Mouse (Mus musculus) testis, postnatal 14 days (tissue): ENCODE results near the gene Ttll3.
A peak's percentile ranks its signal among the peaks of the same experiment; 100 is the strongest.

ENCODE experiments used
- DNase-seq: peaks from one replicate; pipeline ENCODE4 v3.0.0; 2021; ENCODE audit warnings: low spot score

Gene Ttll3

GRCm38 (mm10) chr6:113379246-113379645 is 9.8 kb upstream of the Ttll3 start:
- DNase-seq = no peak

DNA sequence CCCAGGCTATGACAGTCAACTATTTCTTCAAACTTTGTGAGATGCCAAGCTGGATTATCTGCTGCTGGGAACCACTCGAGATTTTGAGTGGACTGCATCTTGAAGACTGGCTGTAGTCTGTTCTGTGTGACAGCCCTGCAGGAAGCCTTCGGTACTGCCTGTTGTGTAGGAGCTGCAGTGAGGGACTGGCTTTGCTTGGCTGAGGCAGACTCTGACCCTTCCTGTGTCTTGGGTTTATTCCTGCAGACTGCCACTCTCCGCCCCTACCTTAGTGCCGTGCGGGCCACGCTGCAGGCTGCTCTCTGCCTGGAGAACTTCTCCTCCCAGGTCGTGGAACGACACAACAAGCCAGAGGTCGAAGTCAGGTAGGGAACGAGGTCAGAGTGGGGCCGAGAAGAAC is 8.6 kb upstream of the Ttll3 start:
- no peak for DNase-seq

GRCm38 (mm10) chr6:113384351-113384927 is 4.6 kb upstream of the Ttll3 start:
- DNase-seq = no peak

GRCm38 (mm10) chr6:113385160-113385714 is 3.8 kb upstream of the Ttll3 start:
- no peak for DNase-seq

DNA sequence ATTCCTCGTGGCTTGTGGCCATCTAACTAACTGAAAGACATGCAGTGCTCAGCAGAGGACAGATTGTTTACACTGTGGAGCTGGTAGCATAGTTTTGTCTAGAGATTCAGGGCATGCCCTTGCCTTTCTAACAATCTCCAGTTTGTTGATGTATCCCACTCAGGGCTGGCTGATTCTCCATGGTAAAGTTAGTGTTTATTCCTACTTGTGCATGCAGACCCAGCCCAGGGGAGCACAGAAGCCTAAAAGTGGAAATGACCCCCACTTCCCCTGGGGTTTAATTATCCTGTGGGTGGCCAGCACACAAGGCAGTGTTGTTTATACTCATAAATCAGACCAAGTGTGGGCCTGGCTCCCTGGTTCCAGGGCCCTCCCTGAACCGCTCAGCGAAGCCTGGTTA is 3.0 kb upstream of the Ttll3 start:
- DNase-seq = no peak

DNA sequence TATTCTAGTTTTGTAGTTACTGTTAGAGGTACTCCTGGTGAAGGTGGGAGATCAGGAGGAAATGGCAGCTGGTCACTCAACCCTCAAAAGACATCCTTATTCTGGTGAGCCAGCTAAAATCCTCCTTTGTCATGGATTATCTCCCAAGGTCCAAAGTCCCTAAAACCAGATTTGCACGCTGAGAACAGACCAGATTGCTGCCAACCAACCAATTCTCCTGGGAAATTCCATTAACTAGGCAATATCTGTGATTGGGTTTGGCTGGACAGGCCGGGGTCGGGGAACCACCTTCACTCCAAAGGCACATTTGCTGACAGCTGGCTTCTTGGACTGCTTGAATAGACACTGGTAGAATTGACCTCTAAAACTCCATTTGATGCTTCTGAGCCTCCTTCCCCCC is 1.7 kb downstream of the Ttll3 start:
- no peak for DNase-seq

DNA sequence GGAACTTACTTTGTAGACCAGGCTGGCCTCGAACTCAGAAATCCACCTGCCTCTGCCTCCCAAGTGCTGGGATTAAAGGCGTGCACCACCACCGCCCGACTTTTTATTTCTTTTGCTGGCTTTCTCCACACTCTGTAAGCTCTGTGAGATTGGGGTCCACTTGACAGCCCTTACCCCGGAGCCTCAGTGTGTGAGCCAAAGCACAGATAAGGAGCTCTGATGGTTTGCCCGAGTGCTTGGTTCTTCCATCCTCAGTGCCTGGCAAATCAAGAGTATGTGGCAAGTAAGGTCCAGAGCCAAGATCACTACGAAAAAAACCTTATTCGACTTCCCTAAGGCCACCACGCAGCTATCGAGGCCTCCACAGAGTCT is 2.9 kb downstream of the Ttll3 start:
- DNase-seq = no peak

DNA sequence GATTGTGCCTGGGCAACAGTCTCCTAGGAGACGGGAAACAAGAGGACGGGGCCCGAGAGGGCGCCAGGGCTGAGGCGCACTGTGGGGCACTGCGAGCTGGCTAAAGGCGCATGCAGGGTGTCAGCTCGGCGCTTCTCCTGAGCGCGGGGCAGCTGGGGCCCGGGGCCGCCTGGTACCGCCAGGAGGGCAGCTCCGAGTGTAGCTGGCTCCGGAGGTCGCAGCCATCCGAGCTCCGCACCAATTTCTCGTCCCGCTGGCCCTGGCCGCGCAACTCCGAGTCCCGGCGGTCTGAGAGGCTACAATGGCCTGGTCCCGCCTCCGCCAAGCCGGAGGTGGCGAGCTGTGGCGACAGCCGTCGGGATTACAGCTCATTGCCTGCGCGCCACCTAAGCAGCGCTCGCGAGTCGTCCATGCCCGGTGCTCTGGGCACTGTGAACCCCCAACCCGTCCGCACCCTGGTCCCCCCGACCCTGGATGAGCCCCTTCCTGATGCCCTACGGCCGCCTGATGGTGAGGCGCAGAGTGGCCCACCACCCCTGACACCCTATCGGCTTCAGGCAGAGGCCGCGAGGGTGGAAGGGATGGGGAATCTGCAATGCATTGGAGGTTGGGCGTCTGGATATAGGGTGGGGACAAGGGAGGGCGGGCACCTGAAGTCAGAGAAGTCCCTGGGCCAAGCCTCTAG is 3.5 kb downstream of the Ttll3 start:
- DNase-seq = peak; percentile 43

DNA sequence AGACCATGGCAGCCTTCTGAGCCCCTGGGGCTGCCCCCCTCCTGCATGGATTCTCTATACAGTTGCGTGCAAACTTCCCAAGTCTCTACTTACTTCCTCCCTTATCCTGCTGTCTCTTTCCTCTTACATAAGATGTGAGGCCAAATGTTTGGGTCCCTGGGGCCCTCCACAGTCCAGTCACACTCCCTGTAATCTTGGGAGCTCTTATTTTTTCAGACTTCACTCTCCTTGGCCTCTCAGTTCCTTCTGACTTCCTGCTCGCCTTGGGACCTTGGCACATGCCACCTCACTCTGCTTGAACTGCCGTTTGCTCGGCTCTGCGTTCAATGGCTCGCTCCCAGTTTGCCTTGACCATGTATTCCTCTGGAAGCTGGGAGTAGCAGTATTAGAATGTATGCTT is 4.9 kb downstream of the Ttll3 start:
- no peak for DNase-seq

DNA sequence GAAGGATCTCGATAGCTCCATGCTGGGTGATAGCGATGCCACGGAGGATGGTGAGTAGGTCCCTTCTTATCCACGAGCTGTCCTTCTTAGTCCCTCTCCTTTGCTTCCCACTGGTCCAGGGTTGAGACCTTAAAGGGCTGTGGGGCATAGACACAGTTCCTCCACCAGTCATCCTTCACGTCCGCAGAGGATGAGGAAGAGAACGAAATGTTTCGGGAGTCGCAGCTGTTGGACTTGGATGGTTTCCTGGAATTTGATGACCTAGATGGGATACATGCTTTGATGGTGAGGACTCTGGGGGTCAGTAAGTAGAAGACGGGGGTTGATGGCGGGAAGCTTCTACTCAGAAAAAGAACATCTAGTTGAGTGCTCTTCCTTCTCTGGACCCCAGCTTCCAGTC is 5.8 kb downstream of the Ttll3 start:
- no peak for DNase-seq

GRCm38 (mm10) chr6:113395501-113395900 is 6.4 kb downstream of the Ttll3 start:
- DNase-seq = no peak

DNA sequence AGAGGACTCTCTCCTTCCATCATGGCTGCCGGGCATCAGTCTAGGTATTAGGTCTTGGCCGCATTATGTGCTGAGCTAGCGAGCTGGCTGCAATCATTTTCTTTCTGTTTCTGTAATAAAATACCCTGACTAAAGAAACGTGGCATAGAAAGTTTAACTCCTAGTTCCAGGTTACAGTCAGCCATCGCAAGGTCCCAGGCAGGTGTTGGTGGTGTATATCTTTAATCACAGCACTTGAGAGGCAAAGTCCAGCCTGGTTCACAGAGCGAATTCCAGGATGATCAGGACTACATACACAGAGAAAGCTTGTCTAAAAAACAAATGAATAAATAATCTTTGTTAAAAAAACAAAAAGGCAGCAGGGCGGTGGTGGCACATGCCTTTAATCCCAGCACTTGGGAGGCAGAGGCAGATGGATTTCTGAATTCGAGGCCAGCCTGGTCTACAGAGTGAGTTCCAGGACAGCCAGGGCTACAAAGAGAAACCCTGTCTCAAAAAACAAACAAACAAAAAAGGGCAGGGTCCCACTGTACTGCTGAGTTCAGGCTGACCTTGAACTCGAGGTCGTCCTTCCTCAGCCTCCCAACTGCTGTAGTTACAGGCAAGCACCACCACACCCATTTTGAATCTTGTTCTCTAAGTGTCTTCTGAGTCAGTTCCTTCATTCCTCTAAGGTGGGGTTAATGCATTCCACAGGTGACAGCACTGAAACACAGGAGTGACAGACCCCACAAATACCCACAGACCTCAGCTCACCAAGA is 7.4 kb downstream of the Ttll3 start:
- DNase-seq = no peak

- DNase-seq = no peak
These were observed 13.0 kb downstream of the Ttll3 start for GRCm38 (mm10) chr6:113402094-113402493.

DNA sequence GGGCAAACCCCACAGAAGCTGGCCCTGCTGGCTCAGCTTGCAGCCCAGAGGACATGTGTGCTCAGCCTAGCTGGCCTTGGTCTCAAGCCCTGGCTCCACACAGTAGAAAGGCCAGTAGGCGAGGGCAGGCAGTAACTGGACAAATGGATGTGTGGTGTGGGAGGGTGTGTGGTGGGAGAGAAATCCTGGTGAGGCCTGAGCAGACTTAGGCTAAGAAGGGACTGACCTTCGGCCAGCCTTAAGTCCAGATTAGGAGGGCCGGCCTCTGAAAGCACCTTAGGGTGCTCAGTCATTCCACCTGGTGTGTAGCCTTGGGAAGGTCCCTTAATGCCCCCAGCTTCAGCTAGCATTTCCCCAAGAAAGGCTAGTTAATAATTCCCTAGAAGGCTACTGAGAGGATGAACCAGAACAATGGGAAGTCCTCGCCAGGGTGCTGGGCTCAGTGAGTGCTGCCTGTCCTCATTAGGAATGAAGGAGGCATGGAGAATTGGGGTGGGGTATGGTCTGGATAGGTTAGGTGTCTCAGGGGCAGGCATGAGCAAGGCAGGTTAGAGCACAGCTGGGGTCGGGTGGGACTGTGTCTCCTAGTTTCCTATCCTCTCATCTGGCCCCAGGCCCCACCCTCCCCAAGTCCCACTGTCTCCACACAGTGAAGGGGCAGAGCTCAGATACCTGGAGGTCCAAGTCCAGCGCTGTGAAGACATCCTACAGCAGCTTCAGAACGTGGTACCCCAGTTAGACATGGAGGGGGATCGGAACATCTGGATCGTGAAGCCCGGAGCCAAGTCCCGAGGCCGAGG is 15.8 kb downstream of the Ttll3 start:
- no peak for DNase-seq

DNA sequence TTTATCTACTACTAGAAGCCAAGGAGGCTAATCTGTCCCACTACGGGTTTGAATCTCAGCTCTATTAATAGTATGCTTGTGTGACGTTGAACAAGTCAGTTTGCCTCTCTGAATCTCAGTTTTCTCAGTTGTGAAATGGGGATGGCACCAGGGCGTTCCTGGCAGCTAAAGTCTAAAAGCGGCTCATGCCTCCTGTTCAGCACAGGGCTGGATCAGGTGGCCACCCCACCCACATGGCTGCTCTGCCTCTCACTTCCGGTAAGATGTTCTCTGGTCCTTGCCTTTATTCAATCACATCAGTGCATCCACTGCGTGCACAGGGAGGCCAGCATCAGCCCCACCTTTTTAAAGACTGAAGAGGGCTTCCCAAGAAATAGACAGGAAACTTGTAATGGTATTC is 16.4 kb downstream of the Ttll3 start:
- DNase-seq = no peak

DNA sequence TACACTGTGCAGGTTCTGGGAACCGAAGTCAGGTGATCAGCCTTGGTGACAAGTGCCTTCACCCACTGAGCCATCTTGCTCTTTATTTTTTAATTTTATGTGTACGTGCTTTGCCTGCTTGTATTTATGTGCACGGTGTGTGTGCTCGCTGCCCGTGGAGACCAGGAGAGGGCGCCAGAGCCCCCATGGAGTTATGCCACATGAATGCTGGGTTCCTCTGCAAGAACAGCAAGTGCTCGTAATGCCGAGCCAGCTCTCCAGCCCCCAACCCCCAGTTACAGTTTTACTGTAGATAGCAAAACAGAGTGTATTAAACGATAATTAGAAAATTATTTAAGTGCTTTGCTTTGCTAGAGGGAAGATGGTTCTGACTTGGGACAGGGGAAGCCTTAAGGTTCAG is 17.6 kb downstream of the Ttll3 start:
- DNase-seq = no peak

GRCm38 (mm10) chr6:113410001-113410400 is 20.9 kb downstream of the Ttll3 start:
- DNase-seq = no peak

DNA sequence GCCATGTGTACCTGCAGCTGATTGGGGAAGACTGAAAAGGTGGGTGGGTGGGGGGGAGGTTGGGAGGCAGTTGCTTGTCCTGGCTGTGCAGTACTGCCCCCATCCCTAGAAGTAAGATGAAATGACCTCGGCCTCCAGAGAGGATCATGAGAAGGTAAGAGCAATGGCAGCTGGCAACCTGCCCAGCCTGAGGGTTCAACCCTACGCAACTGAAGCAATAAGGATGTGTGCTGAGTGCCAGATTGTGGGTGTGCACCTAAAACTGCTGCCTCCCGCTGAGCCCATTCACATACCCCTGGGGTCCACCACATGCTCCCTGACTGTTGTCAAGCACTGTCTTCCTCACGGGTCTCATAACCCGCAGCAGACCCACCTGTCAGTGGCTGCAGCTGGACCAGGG is 27.4 kb downstream of the Ttll3 start:
- no peak for DNase-seq

DNA sequence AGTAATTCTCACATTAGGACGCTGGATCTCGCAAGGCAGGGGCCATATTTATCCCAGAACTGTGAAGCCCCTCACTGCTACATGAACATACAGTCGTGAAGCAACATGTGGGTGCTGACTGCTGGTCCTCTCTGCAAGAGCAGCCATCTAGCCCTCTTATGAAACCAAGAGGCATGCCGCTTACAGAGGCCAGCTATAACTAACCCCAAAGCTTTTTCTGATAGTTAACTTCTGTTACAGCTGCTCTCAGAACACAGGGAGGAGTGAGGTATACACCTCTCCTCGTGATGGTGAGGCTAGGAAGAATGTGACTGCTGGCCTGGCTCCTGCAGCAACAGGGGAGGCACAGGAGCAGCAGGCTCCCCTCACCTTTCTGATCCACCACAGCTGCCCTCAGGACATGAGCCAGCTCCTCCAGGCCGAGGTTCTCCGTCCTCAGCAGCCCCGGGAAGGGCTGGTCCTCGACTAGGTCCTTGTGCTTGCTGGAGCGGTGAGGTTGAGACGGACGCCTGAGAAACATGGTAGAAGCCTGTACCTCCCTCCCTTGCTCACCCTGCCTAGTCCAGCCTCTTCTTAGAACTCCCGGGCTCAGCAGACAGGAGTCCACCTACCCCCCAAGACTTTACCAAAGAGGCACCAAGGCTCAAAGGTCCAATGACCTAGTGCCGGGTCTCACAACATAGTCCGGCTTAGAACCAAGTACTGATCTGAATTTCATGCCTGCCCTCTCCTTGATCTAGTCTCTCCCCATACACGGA is 29.6 kb downstream of the Ttll3 start:
- DNase-seq = no peak

DNA sequence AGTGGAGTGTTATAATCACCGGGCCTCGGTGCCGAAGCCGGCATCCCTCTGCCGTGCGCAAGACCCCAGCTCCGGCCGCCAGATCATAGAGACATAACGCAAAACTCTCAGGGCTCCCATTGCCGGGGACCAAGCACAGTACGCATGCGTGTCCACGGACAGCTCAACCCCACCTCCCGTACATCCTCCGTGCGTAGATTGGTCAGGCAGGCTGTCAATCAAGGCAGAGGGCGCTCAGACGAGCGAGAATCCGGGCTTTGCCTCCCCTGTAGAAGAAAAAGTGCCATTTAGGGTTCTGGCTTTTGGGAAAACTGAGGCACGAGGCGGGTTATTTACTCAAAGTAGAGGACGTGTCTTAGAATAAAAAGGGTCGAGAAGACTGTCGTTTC is 30.1 kb downstream of the Ttll3 start, which contains the start of gene Rpusd3:
TSS of gene Rpusd3 (minus strand) at position 142 of the 389 bp plus-strand sequence.
- peak; percentile 97 for DNase-seq

GRCm38 (mm10) chr6:113423000-113423399 is 33.9 kb downstream of the Ttll3 start:
- DNase-seq = no peak

DNA sequence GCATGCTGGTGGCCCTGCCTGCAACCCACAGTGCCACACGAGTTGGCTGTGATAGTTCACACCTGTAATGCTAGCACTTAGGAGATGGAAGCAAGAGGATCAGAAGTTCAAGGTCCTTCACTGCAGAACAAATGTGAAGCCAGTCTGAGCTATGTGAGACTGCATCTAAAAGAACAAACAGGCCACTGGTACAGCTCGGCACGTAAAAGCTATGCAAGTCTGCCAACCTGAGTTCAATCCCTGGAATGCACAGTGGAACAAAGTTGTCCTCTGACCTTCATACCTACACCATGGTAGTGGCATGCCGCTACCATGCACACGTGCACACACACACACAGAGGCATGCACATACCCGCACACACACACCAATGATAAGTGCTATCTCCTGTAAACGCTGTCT is 35.1 kb downstream of the Ttll3 start:
- DNase-seq = no peak
